Mouse (Mus musculus) MEL (cell line): ENCODE measurements around the gene Fign.

ENCODE experiments used
- CTCF ChIP-seq, 3 experiments: IDR thresholded peaks in 2 of 3; conservative IDR thresholded peaks in 1 of 3; 2 replicates each; pipeline ENCODE4 v1.5.1; 2011 to 2012; ENCODE audit warnings: low read length in 3 of 3, low read depth in 2 of 3, mild to moderate bottlenecking in 2 of 3, improper control_type of control experiment in 1 of 3, inconsistent platforms in 1 of 3, mixed read lengths in 1 of 3, moderate library complexity in 1 of 3; ENCODE audit not compliant: control insufficient read depth in 1 of 3, insufficient read depth in 1 of 3, poor library complexity in 1 of 3, severe bottlenecking in 1 of 3
- GABPA ChIP-seq: IDR thresholded peaks from 2 replicates; pipeline ENCODE4 v1.6.1; 2012; ENCODE audit warnings: low read depth, mild to moderate bottlenecking, inconsistent platforms, low read length, improper control_type of control experiment, moderate library complexity
- MAFK ChIP-seq: IDR thresholded peaks from 2 replicates; pipeline ENCODE4 v1.6.1; 2011; ENCODE audit warnings: low read depth, mild to moderate bottlenecking, low read length, improper control_type of control experiment, borderline replicate concordance
- MYC ChIP-seq: IDR thresholded peaks from 2 replicates; pipeline ENCODE4 v1.6.1; 2011; ENCODE audit warnings: low read depth, mild to moderate bottlenecking, low read length, improper control_type of control experiment, moderate library complexity
- POLR2A ChIP-seq, 2 experiments: IDR thresholded peaks; 2 replicates each; pipeline ENCODE4 v1.6.1; 2011 to 2012; ENCODE audit warnings: low read length in 2 of 2, mild to moderate bottlenecking in 2 of 2, control low read depth in 1 of 2, improper control_type of control experiment in 1 of 2, low read depth in 1 of 2, moderate library complexity in 1 of 2; ENCODE audit not compliant: control insufficient read depth in 1 of 2, insufficient read depth in 1 of 2, poor library complexity in 1 of 2
- TAL1 ChIP-seq: IDR thresholded peaks from 2 replicates; pipeline ENCODE4 v1.6.1; 2012; ENCODE audit warnings: mild to moderate bottlenecking, inconsistent platforms, low read length, moderate library complexity, mixed read lengths

GRCm38 (mm10) chr2:64035393-64035792 is 62.4 kb downstream of the Fign start:
- TF ChIP-seq CTCF (IDR thresholded peaks at IDR 0.05 in 2 of 3, conservative IDR thresholded peaks at IDR 0.05 in 1 of 3; ENCODE audit: control insufficient read depth in 1 of 3, insufficient read depth in 1 of 3, low read depth in 2 of 3, low read length in 3 of 3, poor library complexity in 1 of 3, severe bottlenecking in 1 of 3) (no peak), TAL1 (no peak), MYC (no peak), MAFK (no peak), POLR2A (IDR thresholded peaks at IDR 0.05; ENCODE audit: control insufficient read depth in 1 of 2, insufficient read depth in 1 of 2, low read depth in 1 of 2, low read length in 2 of 2, poor library complexity in 1 of 2) (no peak), GABPA (no peak)
